Mouse (Mus musculus): Measurements from ENCODE around the gene Ankrd13a. TPM values are rescaled to one million over a fixed set of nuclear protein-coding genes. Genes with fewer than 3 reads are reported as not detected.
A peak's percentile ranks its signal among the peaks of the same experiment; 100 is the strongest.

Gene Ankrd13a
- polyA plus RNA-seq, 1 experiment from 2014 or later = 89.3 TPM

DNA sequence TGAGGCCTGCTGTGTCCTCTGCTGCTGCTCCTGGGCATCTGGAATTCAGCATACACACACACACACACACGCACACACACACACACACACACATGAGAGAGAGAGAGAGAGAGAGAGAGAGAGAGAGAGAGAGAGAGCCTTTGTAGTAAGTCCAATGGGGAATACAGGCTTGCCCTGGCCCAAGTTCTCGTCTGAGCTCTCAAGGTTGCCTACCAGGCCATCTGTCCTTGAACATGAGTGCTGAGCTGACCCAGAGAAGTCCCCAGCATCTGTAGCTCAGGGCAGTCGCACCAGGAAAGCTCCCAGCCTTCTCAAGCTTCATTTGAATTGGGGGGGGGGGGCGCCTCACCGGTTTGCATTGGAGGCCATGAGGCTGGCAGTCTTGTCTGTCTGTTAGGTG, 10.7 kb downstream of the Ankrd13a start:
- Histone ChIP-seq H3K4me2 (replicated peaks) (no peak overlapping the region), H3K4me1 (peaks cover 10% of the 10 kb centered on the region), H3K27me3 (replicated peaks) (no peaks in the 10 kb centered on the region), H3K27ac (no peak overlapping the region), H3K4me3 (no peak overlapping the region), H3K9me3 (no peaks in the 10 kb centered on the region), H3K36me3 (peaks cover 34% of the 10 kb centered on the region), H3K9ac (no peak overlapping the region)
- no peak for ATAC-seq (ENCODE audit: low FRiP score, low read depth)
- WGBS = 69% methylated on average over 5 of the region's 5 CpGs

DNA sequence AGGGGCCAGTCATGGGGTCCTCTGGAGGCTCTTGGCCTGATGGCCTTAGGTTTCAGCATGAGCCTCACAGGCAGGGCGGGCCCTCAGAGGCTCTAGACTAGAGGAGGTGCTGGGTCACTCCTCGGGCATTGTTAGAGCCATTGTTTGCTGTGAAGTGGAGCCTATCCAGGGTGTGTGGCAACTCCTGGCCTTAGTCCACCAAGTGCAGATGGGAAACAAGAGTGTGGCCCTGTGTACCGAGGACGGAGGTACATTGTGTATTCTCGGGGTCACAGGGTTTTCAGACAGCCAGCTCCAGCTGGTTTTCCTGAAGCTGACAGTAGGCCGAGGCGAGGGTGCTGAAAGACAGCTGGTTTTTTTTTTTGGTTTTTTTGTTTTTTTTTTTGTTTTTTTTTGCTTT, 18.8 kb downstream of the Ankrd13a start:
- H3K27ac ChIP-seq = no peak overlapping the region
- H3K36me3 ChIP-seq = peaks cover 56% of the 10 kb centered on the region
- no peak overlapping the region for H3K4me2 ChIP-seq (replicated peaks)
- 81% methylated on average over 7 of the region's 7 CpGs for WGBS
- ATAC-seq (ENCODE audit: low FRiP score, low read depth) = no peak
- H3K9ac ChIP-seq = no peak overlapping the region
- H3K4me1 ChIP-seq = peaks cover 23% of the 10 kb centered on the region
- H3K27me3 ChIP-seq (replicated peaks) = no peaks in the 10 kb centered on the region
- no peaks in the 10 kb centered on the region for H3K9me3 ChIP-seq
- H3K4me3 ChIP-seq = no peak overlapping the region

DNA sequence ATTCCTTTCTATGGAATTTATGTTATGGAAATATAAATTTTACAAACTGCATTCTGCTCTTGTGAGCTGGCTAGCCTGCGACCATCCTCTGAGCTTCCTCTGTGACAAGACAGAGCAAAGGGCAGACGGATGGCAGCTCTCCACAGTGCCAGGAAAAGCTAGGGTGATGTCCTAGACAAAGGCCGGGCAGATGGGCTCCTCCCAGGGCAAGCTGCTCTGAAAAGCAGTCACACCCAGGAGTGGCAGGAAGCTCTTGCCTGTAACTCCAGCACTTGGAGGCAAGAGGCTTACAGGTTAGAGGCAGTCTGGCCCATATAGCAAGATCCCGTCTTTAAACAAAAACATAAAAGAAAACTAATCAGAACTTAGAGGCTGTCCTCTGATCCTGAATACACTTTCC, 20.1 kb downstream of the Ankrd13a start:
- Histone ChIP-seq H3K4me1 (peaks cover 23% of the 10 kb centered on the region), H3K36me3 (peaks cover 58% of the 10 kb centered on the region), H3K9ac (no peak overlapping the region), H3K4me3 (no peak overlapping the region), H3K9me3 (no peaks in the 10 kb centered on the region), H3K27ac (no peak overlapping the region), H3K4me2 (replicated peaks) (no peak overlapping the region), H3K27me3 (replicated peaks) (no peaks in the 10 kb centered on the region)
- no peak for ATAC-seq (ENCODE audit: low FRiP score, low read depth)
- WGBS = 61% methylated on average over 4 of the region's 4 CpGs

DNA sequence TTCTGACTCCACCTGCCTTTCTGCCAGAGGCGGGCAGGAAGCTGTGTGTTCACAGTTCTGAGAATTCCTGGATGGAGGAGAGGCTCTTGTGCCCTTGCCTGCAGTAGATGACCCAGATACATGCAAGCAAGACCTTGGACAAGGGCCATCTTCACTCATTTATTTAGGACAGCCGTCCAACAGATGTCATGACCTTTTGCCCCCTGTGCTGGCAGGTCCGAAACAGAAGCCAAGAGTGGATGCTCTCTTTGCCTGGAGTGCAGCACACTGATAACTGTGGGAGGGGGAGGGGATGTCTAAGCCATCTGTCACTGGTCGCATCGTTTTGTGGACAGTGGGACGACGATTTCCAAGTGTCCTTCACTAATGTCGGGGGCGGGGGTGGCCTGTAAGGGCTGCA, 20.8 kb downstream of the Ankrd13a start:
- Histone ChIP-seq H3K27ac (no peak overlapping the region), H3K27me3 (replicated peaks) (no peaks in the 10 kb centered on the region), H3K4me2 (replicated peaks) (no peak overlapping the region), H3K9me3 (no peaks in the 10 kb centered on the region), H3K9ac (peak overlapping the region; percentile 8; the same call in 1 of the 2 replicates), H3K4me1 (peaks cover 23% of the 10 kb centered on the region), H3K36me3 (peaks cover 63% of the 10 kb centered on the region), H3K4me3 (no peak overlapping the region)
- WGBS = 29% methylated on average over 9 of the region's 9 CpGs
- no peak for ATAC-seq (ENCODE audit: low FRiP score, low read depth)

DNA sequence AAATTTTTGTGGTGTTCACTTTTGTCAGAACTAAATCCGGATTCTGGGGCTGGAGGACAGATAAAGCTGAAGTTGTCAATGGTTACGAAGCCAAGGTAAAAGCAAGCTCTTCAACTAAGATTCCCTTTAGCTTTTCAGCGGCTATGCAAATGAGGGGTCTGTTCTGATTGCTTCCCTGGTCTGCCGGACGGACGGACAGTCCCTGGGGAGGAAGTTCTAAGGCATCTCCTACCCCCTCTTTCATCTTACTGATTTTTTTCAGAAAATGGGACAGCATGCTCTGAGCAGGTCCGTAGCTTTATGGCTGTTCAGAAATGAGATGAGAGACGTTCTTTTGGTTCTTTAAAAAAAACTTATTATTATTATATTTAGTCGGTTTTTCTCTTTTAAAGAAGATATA, 21.2 kb downstream of the Ankrd13a start:
- Histone ChIP-seq H3K9ac (peak overlapping the region; percentile 8; the same call in 1 of the 2 replicates), H3K4me2 (replicated peaks) (no peak overlapping the region), H3K4me3 (no peak overlapping the region), H3K27ac (no peak overlapping the region), H3K9me3 (no peaks in the 10 kb centered on the region), H3K27me3 (replicated peaks) (no peaks in the 10 kb centered on the region), H3K36me3 (peaks cover 65% of the 10 kb centered on the region), H3K4me1 (peaks cover 23% of the 10 kb centered on the region)
- no peak for ATAC-seq (ENCODE audit: low FRiP score, low read depth)
- 54% methylated on average over 9 of the region's 9 CpGs for WGBS

DNA sequence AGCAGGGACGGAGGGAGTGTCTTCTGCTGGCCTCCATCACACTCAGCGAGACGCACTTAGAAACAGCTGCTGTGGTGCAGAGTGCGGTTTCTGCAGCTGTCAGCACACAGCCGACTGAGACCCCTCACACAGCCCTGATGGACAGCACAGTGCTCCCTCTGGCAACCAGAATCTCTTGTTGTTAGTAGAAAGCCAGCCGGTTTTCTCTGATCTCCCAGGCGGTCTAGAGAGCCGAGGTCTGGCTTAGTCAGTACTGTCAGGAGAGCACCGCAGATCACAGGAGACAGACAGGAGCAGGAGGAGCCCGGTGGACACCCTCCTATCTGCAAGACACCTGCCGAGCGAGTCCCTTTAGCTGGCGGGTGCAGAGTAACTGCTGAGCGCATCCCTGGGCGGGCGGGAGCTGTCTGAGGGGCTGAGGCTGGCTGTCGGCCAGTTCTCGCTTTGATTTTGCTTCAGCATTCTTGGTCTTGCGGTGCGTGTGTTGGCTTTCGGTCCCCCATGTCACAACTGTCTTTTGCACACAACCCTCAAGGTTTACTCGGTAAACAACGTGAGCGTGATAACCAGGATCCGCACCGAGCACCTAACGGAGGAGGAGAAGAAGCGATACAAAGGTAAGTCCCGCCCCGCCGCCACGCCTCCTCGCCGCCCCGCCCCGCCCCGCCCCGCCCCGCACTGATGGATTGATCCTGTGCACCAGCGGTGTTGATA, 22.0 kb downstream of the Ankrd13a start:
- H3K4me2 ChIP-seq (replicated peaks) = peak overlapping the region; percentile 62
- peaks cover 65% of the 10 kb centered on the region for H3K36me3 ChIP-seq
- no peaks in the 10 kb centered on the region for H3K9me3 ChIP-seq
- H3K9ac ChIP-seq = peak overlapping the region; percentile 49
- WGBS = 3% methylated on average over 40 of the region's 40 CpGs
- peak; percentile 62; the same call in 1 of the 2 replicates for ATAC-seq (ENCODE audit: low FRiP score, low read depth)
- H3K4me3 ChIP-seq = peak overlapping the region; percentile 33
- H3K27ac ChIP-seq = peak overlapping the region; percentile 62; the same call in 1 of the 2 replicates
- no peaks in the 10 kb centered on the region for H3K27me3 ChIP-seq (replicated peaks)
- peaks cover 23% of the 10 kb centered on the region for H3K4me1 ChIP-seq

DNA sequence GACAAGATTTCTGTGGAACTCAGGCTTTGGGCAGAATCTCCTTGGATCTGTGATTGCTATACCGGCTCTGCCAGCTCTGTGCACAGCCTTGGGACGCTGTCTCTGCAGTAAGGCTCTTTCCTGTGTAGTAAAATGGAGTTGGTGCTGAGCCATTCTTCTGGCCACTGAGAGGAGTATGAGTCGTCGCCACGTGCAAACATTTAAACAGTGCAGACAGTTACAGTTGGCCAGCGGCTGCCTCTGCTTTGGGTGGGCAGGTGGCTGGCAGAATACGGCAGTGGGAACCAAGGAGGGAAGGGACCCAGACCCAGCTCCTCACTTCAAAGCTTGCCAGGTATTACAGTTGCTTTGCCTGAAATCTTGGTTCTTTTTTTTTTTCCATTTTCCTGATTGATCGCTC, 22.8 kb downstream of the Ankrd13a start:
- Histone ChIP-seq H3K9me3 (no peaks in the 10 kb centered on the region), H3K36me3 (peaks cover 65% of the 10 kb centered on the region), H3K9ac (no peak overlapping the region), H3K4me3 (no peak overlapping the region), H3K4me2 (replicated peaks) (peak overlapping the region; percentile 62; the same call in 1 of the 2 replicates), H3K27me3 (replicated peaks) (no peaks in the 10 kb centered on the region), H3K4me1 (peaks cover 23% of the 10 kb centered on the region), H3K27ac (no peak overlapping the region)
- 84% methylated on average over 8 of the region's 8 CpGs for WGBS
- ATAC-seq (ENCODE audit: low FRiP score, low read depth) = no peak

DNA sequence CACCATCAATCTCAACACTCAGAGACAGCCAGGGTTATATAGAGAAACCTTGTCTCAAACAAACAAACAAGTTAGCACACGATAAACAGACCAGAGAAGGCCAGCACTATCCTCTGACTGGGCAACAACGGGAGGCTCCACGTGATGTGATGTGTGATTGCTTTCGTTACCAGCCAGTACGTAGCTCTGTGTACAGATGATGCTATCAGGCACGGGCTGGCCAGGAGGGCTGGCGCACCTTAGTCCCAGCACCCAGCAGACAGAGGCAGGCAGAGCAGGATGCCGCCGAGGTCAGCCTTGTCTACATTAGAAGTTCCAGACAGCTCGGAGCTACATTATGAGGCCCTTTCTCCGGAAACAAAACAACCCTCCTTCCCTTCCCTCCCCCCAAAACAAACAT, 25.4 kb downstream of the Ankrd13a start:
- Histone ChIP-seq H3K4me1 (peaks cover 17% of the 10 kb centered on the region), H3K36me3 (peaks cover 71% of the 10 kb centered on the region), H3K27me3 (replicated peaks) (no peaks in the 10 kb centered on the region), H3K27ac (no peak overlapping the region), H3K9me3 (no peaks in the 10 kb centered on the region), H3K9ac (no peak overlapping the region), H3K4me2 (replicated peaks) (no peak overlapping the region), H3K4me3 (no peak overlapping the region)
- ATAC-seq (ENCODE audit: low FRiP score, low read depth) = no peak
- WGBS = 89% methylated on average over 11 of the region's 11 CpGs

DNA sequence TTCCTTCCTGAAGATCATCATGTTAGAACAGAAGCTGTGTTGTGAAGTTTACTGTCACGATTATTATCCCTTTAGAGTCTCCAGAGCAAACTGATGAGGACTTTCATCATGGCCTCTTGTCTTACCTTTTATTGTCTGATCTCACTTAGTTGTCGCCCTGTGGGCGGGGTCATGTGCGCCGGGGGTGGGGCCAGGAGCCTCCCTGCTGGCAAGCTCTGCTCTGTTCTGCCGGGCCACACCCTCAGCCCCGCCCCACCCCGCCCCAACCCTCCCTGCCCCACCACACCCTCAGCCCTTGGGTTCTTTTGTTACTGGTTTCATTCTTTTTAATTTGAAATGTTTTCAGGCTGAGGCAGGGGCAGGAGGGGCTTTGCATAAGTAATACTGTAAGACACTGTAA, 26.6 kb downstream of the Ankrd13a start:
- Histone ChIP-seq H3K4me1 (peaks cover 9% of the 10 kb centered on the region), H3K9ac (no peak overlapping the region), H3K36me3 (peaks cover 78% of the 10 kb centered on the region), H3K4me3 (no peak overlapping the region), H3K27me3 (replicated peaks) (no peaks in the 10 kb centered on the region), H3K4me2 (replicated peaks) (no peak overlapping the region), H3K9me3 (no peaks in the 10 kb centered on the region), H3K27ac (no peak overlapping the region)
- ATAC-seq (ENCODE audit: low FRiP score, low read depth) = no peak
- WGBS = 11% methylated on average over 8 of the region's 8 CpGs

DNA sequence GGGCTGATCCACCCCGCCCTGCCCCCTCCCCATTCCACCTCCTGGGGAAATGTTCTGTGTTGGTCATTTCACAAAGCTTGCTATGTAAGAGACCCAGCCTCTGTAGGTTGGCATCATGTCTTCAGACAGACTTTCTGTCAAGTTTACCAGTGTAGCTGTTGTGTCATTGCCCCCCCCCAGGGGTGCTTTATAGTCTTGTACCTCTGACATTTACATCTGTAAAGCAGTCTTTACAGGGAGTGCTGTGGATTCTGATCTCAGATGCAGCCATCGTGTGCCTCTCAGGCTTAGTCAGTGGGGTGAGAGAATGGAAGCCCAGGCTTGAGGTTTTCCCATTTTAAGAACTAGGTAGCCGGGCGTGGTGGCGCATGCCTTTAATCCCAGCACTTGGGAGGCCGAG, 27.4 kb downstream of the Ankrd13a start:
- Histone ChIP-seq H3K27ac (no peak overlapping the region), H3K36me3 (peaks cover 86% of the 10 kb centered on the region), H3K4me3 (no peak overlapping the region), H3K9me3 (no peaks in the 10 kb centered on the region), H3K4me1 (0 out of 2 replicates have a peak, but pooled peaks cover 10% of the 10 kb centered on the region), H3K27me3 (replicated peaks) (no peaks in the 10 kb centered on the region), H3K4me2 (replicated peaks) (no peak overlapping the region), H3K9ac (no peak overlapping the region)
- 81% methylated on average over 6 of the region's 6 CpGs for WGBS
- ATAC-seq (ENCODE audit: low FRiP score, low read depth) = no peak

DNA sequence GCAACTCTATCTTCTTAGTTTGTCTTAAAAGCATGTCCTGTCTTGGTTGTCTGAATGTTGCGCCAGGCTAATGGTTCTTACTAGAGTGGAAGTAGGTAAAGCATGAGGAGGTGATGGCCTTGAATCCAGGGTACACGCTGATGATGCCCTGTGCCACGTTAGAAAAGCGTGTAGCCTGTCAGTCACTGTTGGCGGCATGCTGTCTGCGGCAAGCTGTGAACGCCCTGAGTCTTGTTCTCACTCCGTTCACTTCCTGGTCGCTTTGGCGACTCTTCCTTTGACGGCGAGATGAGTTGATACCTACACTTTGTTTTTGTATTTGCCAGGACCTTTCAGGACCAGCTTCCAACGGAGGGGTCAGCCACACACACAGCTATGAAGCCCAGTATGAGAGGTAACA, 28.8 kb downstream of the Ankrd13a start:
- H3K4me2 ChIP-seq (replicated peaks) = no peak overlapping the region
- H3K27ac ChIP-seq = no peak overlapping the region
- WGBS = 95% methylated on average over 13 of the region's 13 CpGs
- no peak for ATAC-seq (ENCODE audit: low FRiP score, low read depth)
- no peak overlapping the region for H3K4me3 ChIP-seq
- H3K27me3 ChIP-seq (replicated peaks) = no peaks in the 10 kb centered on the region
- 0 out of 2 replicates have a peak, but pooled peaks cover 10% of the 10 kb centered on the region for H3K4me1 ChIP-seq
- no peaks in the 10 kb centered on the region for H3K9me3 ChIP-seq
- peaks cover 86% of the 10 kb centered on the region for H3K36me3 ChIP-seq
- H3K9ac ChIP-seq = no peak overlapping the region

DNA sequence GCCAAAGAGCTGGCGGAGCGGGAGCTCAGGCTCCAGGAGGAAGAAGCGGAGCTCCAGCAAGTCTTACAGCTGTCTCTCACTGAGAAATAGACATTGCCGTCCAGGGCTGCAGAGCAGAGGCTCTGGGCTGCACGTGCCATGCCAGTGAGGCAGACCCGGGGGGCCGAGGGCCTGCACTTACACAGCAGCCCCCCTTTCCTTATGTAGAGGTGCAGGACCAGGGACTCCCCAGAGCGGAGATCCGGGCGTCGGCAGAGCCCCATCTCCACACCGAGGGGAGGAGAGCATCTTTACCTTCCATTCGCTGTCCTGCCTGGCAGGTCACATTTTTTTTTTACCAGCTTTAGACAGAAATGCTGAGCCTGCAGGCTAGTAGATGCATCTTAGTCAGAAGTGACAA, 29.9 kb downstream of the Ankrd13a start:
- Histone ChIP-seq H3K9me3 (no peaks in the 10 kb centered on the region), H3K27me3 (replicated peaks) (no peaks in the 10 kb centered on the region), H3K36me3 (peaks cover 86% of the 10 kb centered on the region), H3K4me3 (no peak overlapping the region), H3K4me1 (peaks cover 10% of the 10 kb centered on the region; the same call in 1 of the 2 replicates), H3K9ac (no peak overlapping the region), H3K27ac (no peak overlapping the region), H3K4me2 (replicated peaks) (no peak overlapping the region)
- ATAC-seq (ENCODE audit: low FRiP score, low read depth) = no peak
- 87% methylated on average over 13 of the region's 13 CpGs for WGBS

DNA sequence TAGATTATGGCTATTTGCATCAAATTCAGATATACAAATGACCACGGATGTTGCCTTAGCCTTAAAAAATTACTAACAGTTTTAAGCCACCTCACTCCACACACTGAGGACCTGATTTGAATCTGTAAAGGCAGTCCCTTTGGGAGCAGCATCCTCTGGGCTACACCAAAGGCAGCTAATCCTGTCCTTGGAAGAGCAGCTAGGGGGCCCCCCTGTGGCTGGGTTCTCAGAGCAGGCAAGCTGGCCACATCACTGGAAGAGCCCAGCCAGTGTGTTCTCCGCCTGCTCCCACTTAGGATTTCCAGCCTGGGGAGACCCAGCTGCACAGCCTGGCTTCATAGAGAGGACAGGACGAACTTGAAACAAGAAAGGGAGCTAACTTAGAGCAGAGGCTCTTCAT, 30.5 kb downstream of the Ankrd13a start:
- Histone ChIP-seq H3K4me3 (no peak overlapping the region), H3K9me3 (no peaks in the 10 kb centered on the region), H3K27ac (no peak overlapping the region), H3K4me2 (replicated peaks) (no peak overlapping the region), H3K36me3 (peaks cover 86% of the 10 kb centered on the region), H3K27me3 (replicated peaks) (no peaks in the 10 kb centered on the region), H3K9ac (no peak overlapping the region), H3K4me1 (peaks cover 10% of the 10 kb centered on the region; the same call in 1 of the 2 replicates)
- no peak for ATAC-seq (ENCODE audit: low FRiP score, low read depth)
- 37% methylated on average over 3 of the region's 3 CpGs for WGBS
